Mouse (Mus musculus): ENCODE measurements at regions not wholly inside any gene's neighbourhood (a gene's known extent, or its start where the extent isn't known, plus 50 kb on each side); places are given as distances from the start of the nearest gene placed in this dataset.

GRCm38 (mm10) chr2:50954361-50955066 lies 194.4 kb downstream of the Rnd3 start:
- in situ Hi-C loops (cut with MboI; ENCODE audit: low pct_unique_long_range_greater_than_20kb in 1 of 2, low sequenced_read_pairs in 2 of 2, unreplicated experiment in 1 of 2), result no loop called here

- in situ Hi-C loops (cut with MboI; ENCODE audit: low pct_unique_long_range_greater_than_20kb in 1 of 2, low sequenced_read_pairs in 2 of 2, unreplicated experiment in 1 of 2), result no loop called here
Measured at GRCm38 (mm10) chr2:50951027-50951426, 197.9 kb downstream of the Rnd3 start.

- in situ Hi-C loops (cut with MboI; ENCODE audit: low pct_unique_long_range_greater_than_20kb in 1 of 2, low sequenced_read_pairs in 2 of 2, unreplicated experiment in 1 of 2), result no loop called here
Measured at GRCm38 (mm10) chr2:50949717-50950116, 199.2 kb downstream of the Rnd3 start.

GRCm38 (mm10) chr2:50945526-50945925 lies 203.4 kb downstream of the Rnd3 start:
- in situ Hi-C loops (cut with MboI; ENCODE audit: low pct_unique_long_range_greater_than_20kb in 1 of 2, low sequenced_read_pairs in 2 of 2, unreplicated experiment in 1 of 2), result no loop called here

- in situ Hi-C loops (cut with MboI; ENCODE audit: low pct_unique_long_range_greater_than_20kb in 1 of 2, low sequenced_read_pairs in 2 of 2, unreplicated experiment in 1 of 2), result no loop called here
Measured at GRCm38 (mm10) chr2:50943180-50943579, 205.7 kb downstream of the Rnd3 start.

GRCm38 (mm10) chr2:50942741-50943140 lies 206.2 kb downstream of the Rnd3 start:
- in situ Hi-C loops (cut with MboI; ENCODE audit: low pct_unique_long_range_greater_than_20kb in 1 of 2, low sequenced_read_pairs in 2 of 2, unreplicated experiment in 1 of 2), result no loop called here

GRCm38 (mm10) chr2:50932936-50933335 lies 216.0 kb downstream of the Rnd3 start:
- in situ Hi-C loops (cut with MboI; ENCODE audit: low pct_unique_long_range_greater_than_20kb in 1 of 2, low sequenced_read_pairs in 2 of 2, unreplicated experiment in 1 of 2), result no loop called here

- in situ Hi-C loops (cut with MboI; ENCODE audit: low pct_unique_long_range_greater_than_20kb in 1 of 2, low sequenced_read_pairs in 2 of 2, unreplicated experiment in 1 of 2), result no loop called here
Measured at GRCm38 (mm10) chr2:50921002-50921401, 227.9 kb downstream of the Rnd3 start.

GRCm38 (mm10) chr2:50916323-50917221 lies 232.3 kb downstream of the Rnd3 start:
- in situ Hi-C loops (cut with MboI; ENCODE audit: low pct_unique_long_range_greater_than_20kb in 1 of 2, low sequenced_read_pairs in 2 of 2, unreplicated experiment in 1 of 2), result no loop called here

- in situ Hi-C loops (cut with MboI; ENCODE audit: low pct_unique_long_range_greater_than_20kb in 1 of 2, low sequenced_read_pairs in 2 of 2, unreplicated experiment in 1 of 2), result no loop called here
Measured at GRCm38 (mm10) chr2:50915149-50915548, 233.8 kb downstream of the Rnd3 start.

- in situ Hi-C loops (cut with MboI; ENCODE audit: low pct_unique_long_range_greater_than_20kb in 1 of 2, low sequenced_read_pairs in 2 of 2, unreplicated experiment in 1 of 2), result no loop called here
Measured at GRCm38 (mm10) chr2:50914176-50914575, 234.7 kb downstream of the Rnd3 start.

- in situ Hi-C loops (cut with MboI; ENCODE audit: low pct_unique_long_range_greater_than_20kb in 1 of 2, low sequenced_read_pairs in 2 of 2, unreplicated experiment in 1 of 2), result no loop called here
Measured at GRCm38 (mm10) chr2:50908762-50909161, 240.1 kb downstream of the Rnd3 start.

GRCm38 (mm10) chr2:50902701-50903100 lies 246.2 kb downstream of the Rnd3 start:
- in situ Hi-C loops (cut with MboI; ENCODE audit: low pct_unique_long_range_greater_than_20kb in 1 of 2, low sequenced_read_pairs in 2 of 2, unreplicated experiment in 1 of 2), result no loop called here

- in situ Hi-C loops (cut with MboI; ENCODE audit: low pct_unique_long_range_greater_than_20kb in 1 of 2, low sequenced_read_pairs in 2 of 2, unreplicated experiment in 1 of 2), result no loop called here
Measured at GRCm38 (mm10) chr2:50902220-50902619, 246.7 kb downstream of the Rnd3 start.

GRCm38 (mm10) chr2:50888992-50889391 lies 259.9 kb downstream of the Rnd3 start:
- in situ Hi-C loops (cut with MboI; ENCODE audit: low pct_unique_long_range_greater_than_20kb in 1 of 2, low sequenced_read_pairs in 2 of 2, unreplicated experiment in 1 of 2), result no loop called here

- in situ Hi-C loops (cut with MboI; ENCODE audit: low pct_unique_long_range_greater_than_20kb in 1 of 2, low sequenced_read_pairs in 2 of 2, unreplicated experiment in 1 of 2), result no loop called here
Measured at GRCm38 (mm10) chr2:50887954-50888353, 261.0 kb downstream of the Rnd3 start.

GRCm38 (mm10) chr2:50885924-50886315 lies 263.0 kb downstream of the Rnd3 start:
- in situ Hi-C loops (cut with MboI; ENCODE audit: low pct_unique_long_range_greater_than_20kb in 1 of 2, low sequenced_read_pairs in 2 of 2, unreplicated experiment in 1 of 2), result no loop called here

- in situ Hi-C loops (cut with MboI; ENCODE audit: low pct_unique_long_range_greater_than_20kb in 1 of 2, low sequenced_read_pairs in 2 of 2, unreplicated experiment in 1 of 2), result no loop called here
Measured at GRCm38 (mm10) chr2:50885280-50885923, 263.5 kb downstream of the Rnd3 start.

- in situ Hi-C loops (cut with MboI; ENCODE audit: low pct_unique_long_range_greater_than_20kb in 1 of 2, low sequenced_read_pairs in 2 of 2, unreplicated experiment in 1 of 2), result no loop called here
Measured at GRCm38 (mm10) chr2:50881514-50882038, 267.3 kb downstream of the Rnd3 start.
